Mouse (Mus musculus): Measurements from ENCODE around the gene Btbd2.

DNA sequence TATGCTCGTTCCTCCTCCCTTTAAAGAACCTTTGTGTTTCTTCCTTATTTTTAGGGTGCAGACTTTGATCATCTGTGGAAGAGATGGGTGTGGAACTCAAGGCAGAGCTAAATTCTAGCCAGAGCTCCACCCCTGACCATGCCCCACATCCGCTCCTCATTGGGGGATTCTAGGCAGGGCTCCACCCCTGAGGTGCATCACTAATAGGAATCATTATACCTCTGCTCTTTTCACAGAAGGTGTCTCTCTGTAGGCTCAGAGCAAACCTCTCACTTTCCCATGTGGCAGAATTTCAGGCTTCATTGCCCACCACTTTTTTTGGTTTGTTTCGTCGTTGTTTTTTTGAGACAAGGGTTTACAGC is 2.0 kb upstream of the Btbd2 start:
- TF ChIP-seq CTCF (conservative IDR thresholded peaks at IDR 0.05; ENCODE audit: low read length): no peak
- no peak for TF ChIP-seq NANOG (IDR thresholded peaks at IDR 0.05; ENCODE audit: borderline replicate concordance, low read length)
- no peak for TF ChIP-seq POU5F1 (IDR thresholded peaks at IDR 0.05; ENCODE audit: borderline replicate concordance, low read length)

Data from E14TG2a.4 (cell line).